Mouse (Mus musculus) Patski (cell line): ENCODE measurements around the gene Trim2. TPM values are rescaled to one million over a fixed set of nuclear protein-coding genes. Genes with fewer than 3 reads are reported as not detected.

Experiments used
- ATAC-seq: fragments of 100-300 bp; one replicate; pipeline ENCODE4 v1.8.0; 2021
- CTCF ChIA-PET: fragments of 350-600 bp; sonication (Branson Sonifier 250); formaldehyde crosslinking; loops from one replicate; lab custom pipeline; 2022; ENCODE audit warnings: inconsistent platforms; lab: Charles Lee
- POLR2A ChIA-PET: fragments of 350-600 bp; sonication (Branson Sonifier 250); formaldehyde crosslinking; loops from one replicate; lab custom pipeline; 2022; ENCODE audit warnings: antibody characterized with exemption, inconsistent platforms; lab: Charles Lee
- DNase-seq: peaks from one replicate; pipeline ENCODE4 v3.0.0-alpha.2; 2011; ENCODE audit warnings: low read depth, low spot score
- H3K27me3 ChIP-seq: fragments of 371-371 bp; one replicate; pipeline ENCODE4 v1.5.1; 2021
- CTCF ChIP-seq: fragments of 100-300 bp; IDR thresholded peaks from one replicate; pipeline ENCODE4 v1.5.1; 2021
- in situ Hi-C: fragments of 300-500 bp; cut with MboI; formaldehyde crosslinking; loops from 3 replicates; pipeline ENCODE4 v1.11.1; 2018; ENCODE audit warnings: low pct_unique_long_range_greater_than_20kb, mixed read lengths
- polyA plus RNA-seq: library from polyadenylated mRNA; unstranded; gene quantifications from one replicate; pipeline ENCODE4 v1.2.3, GENCODE M21; 2021

Trim2 gene
- polyA plus RNA-seq, 1 experiment from 2014 or later, result 30.7 TPM

DNA sequence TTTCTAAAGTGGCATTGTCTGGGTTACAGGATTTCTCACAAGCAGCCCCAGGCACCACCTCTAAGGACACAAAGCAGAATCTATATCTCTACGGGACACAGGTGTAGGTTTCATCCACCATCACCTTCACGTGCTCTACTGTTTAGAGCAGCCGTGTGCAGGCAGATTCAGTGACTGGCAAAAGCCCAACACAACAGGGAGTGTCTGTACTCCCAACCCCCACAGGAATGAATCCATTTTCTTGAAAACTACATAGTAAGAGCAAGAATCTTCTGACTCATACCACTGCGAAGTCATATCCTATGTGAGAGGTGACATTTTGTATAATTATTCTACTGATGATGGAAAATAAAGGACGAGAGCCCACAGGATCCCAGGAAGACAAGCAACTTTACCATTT lies 5.6 kb upstream of the Trim2 start:
- in situ Hi-C loops, result loop anchor here (5.0 to 10.0 kb wide), 2 partner anchors 395 to 468 kb away; partner anchors contain the start of gene Tlr2
- DNase-seq (no peak), ATAC-seq (no peak)
- H3K27me3 ChIP-seq, result no peaks in the 10 kb centered on the region
- TF ChIP-seq CTCF, result no peak
- CTCF ChIA-PET, result interaction anchor here (0.6 to 9.8 kb wide), 21 partner anchors 10 to 469 kb away, joined by 3 to 100 read pairs (median 5); partner anchors contain the start of gene Gm6525
- POLR2A ChIA-PET, result interaction anchor here (1.2 kb wide), 1 partner anchor 138 kb away, joined by 5 read pairs; the partner anchor contains the start of gene Gm6525

DNA sequence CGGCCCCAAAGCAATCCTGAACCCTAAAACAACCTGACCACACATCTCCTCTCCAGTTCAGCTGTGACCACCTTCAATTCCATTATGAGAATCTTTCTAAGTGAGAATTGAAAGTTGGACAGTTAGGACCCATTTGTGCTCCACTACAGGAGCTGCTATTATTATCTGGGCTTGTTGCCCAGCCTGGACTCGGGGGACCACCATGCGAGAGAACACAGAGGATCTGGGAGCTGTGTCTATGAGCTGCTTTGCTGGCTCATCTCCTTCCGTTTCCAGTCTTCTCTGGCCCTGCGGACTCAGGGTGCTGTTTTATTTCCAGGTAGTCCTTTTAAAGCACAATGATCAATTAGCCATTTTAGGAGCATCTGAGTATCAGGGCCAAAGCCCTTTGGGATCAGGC lies 839 bp upstream of the Trim2 start:
- in situ Hi-C loops, result no loop called here
- CTCF ChIA-PET, result interaction anchor here (1.7 kb wide), 1 partner anchor 129 kb away, joined by 5 read pairs; no protein-coding TSS in a partner anchor
- ATAC-seq, result no peak
- TF ChIP-seq CTCF, result no peak
- POLR2A ChIA-PET, result interaction anchor here (1.0 kb wide), 1 partner anchor 49 kb away, joined by 3 read pairs; no protein-coding TSS in a partner anchor
- no peaks in the 10 kb centered on the region for H3K27me3 ChIP-seq
- no peak for DNase-seq

GRCm38 (mm10) chr3:84305722-84306510 lies 761 bp downstream of the Trim2 start:
- no peak for DNase-seq
- H3K27me3 ChIP-seq, result no peaks in the 10 kb centered on the region
- in situ Hi-C loops, result no loop called here
- ATAC-seq, result no peak
- CTCF ChIA-PET, result interaction anchor here (0.9 to 1.7 kb wide), 4 partner anchors 127 to 239 kb away, joined by 3 to 5 read pairs (median 4); no protein-coding TSS in a partner anchor
- POLR2A ChIA-PET, result interaction anchor here (1.0 kb wide), 1 partner anchor 13 kb away, joined by 3 read pairs; no protein-coding TSS in a partner anchor
- TF ChIP-seq CTCF, result no peak

DNA sequence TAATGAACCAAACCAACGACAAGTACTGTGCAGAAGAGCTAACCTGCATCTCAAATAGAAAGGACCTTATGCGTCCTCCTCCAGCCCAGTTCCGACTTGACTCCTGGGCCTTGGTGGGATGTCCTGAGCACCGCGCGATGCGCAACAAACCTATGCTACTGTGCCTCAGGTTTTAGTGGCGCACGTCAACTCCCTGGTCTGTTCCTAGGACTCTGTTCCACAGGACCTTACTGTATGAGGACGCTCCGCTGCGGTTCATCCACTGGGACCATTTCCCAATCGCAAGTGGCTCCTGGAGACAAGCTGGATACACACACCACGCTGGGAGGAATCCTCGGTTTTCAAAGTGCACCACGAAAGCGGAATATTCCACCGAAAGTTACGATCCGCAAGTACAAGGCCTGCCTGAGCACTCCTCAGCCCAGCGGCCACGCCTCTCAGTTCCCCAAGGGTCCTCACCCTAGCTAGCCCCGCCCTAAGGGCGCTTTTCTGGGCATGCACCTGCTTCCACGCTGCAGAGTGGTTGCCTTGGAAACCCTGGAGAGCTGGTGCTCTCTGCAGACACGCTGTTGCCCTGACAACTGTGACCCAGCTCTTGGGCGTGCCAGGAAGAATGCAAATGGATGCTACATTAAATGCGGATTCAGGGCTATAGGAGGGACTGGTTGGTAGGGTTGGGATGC lies 1.5 kb downstream of the Trim2 start:
- DNase-seq (no peak), ATAC-seq (peak; percentile 10)
- H3K27me3 ChIP-seq, result no peaks in the 10 kb centered on the region
- in situ Hi-C loops, result no loop called here
- ChIA-PET POLR2A (interaction anchor here (1.0 kb wide), 1 partner anchor 12 kb away, joined by 3 read pairs; no protein-coding TSS in a partner anchor), CTCF (interaction anchor here (0.9 to 4.0 kb wide), 3 partner anchors 34 to 182 kb away, joined by 3 to 11 read pairs (median 3); no protein-coding TSS in a partner anchor)
- no peak for TF ChIP-seq CTCF

GRCm38 (mm10) chr3:84304339-84305009 lies 2.2 kb downstream of the Trim2 start:
- DNase-seq (no peak), ATAC-seq (no peak)
- no peaks in the 10 kb centered on the region for H3K27me3 ChIP-seq
- in situ Hi-C loops, result loop anchor here (5.0 kb wide), 2 partner anchors 37 to 127 kb away; no protein-coding TSS in a partner anchor
- POLR2A ChIA-PET, result interaction anchor here (0.6 kb wide), 1 partner anchor 129 kb away, joined by 5 read pairs; no protein-coding TSS in a partner anchor
- no peak for TF ChIP-seq CTCF
- CTCF ChIA-PET, result interaction anchor here (2.5 to 4.0 kb wide), 2 partner anchors 30 to 33 kb away, joined by 9 to 11 read pairs; no protein-coding TSS in a partner anchor

DNA sequence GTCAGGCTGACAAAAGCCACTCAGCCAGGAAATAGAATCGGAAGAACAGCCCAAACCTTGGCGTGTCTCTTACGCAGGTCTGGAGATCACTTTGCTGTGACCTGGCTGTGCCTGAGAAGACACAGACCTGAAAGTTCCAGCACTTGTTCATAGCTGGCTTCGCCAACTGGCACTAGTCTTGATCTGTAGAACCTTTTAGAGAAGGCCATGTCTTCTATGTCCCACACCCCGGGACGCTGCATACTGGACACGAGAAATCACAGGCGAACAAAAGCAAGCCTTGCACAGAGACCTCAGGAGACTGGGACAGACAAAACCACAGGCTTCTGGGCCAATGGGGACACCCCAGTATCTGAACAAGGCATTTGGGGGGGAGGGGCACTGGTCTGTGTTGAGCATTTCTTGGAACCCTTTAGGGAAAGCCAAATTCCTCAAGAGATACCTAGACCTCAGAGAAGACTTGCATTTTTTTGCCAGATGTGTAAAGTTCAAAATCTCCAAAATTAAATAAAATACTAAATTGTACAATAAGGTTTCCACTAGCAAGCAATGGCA lies 3.2 kb downstream of the Trim2 start:
- DNase-seq (no peak), ATAC-seq (no peak)
- no peak for TF ChIP-seq CTCF
- H3K27me3 ChIP-seq, result no peaks in the 10 kb centered on the region
- ChIA-PET CTCF (interaction anchor here (1.0 to 4.0 kb wide), 12 partner anchors 9 to 315 kb away, joined by 3 to 25 read pairs (median 8); no protein-coding TSS in a partner anchor), POLR2A (no interaction called here)
- in situ Hi-C loops, result loop anchor here (5.0 kb wide), 2 partner anchors 36 to 126 kb away; no protein-coding TSS in a partner anchor

DNA sequence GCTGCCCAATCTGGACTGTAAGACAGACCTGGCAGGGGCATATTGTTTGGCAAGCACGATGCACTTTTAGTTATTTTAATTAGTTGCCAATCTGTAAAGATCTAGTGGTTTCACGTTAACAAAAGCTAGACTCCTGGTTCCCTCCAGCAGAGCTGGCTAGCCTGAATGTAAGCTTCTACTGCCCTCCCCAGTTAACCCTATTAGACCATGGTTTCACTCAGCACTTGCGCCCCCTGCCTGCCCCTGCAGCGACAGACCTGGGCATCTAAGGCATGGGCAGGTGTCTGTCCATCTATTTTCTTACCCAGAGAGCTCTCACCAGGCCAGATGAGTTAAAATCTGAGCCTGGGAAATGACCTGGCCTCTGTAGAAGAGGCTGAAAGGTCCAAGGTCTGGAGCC lies 4.4 kb downstream of the Trim2 start:
- ChIA-PET CTCF (interaction anchor here (0.7 to 4.0 kb wide), 31 partner anchors 8 to 314 kb away, joined by 3 to 25 read pairs (median 6); partner anchors contain the start of gene Gm6525), POLR2A (interaction anchor here (0.7 to 1.5 kb wide), 2 partner anchors 116 to 127 kb away, joined by 3 to 10 read pairs; no protein-coding TSS in a partner anchor)
- peak; percentile 73 for ATAC-seq
- TF ChIP-seq CTCF, result peak; percentile 98
- H3K27me3 ChIP-seq, result no peaks in the 10 kb centered on the region
- DNase-seq, result no peak
- in situ Hi-C loops, result loop anchor here (5.0 kb wide), 2 partner anchors 35 to 125 kb away; no protein-coding TSS in a partner anchor

GRCm38 (mm10) chr3:84301674-84302073 lies 5.0 kb downstream of the Trim2 start:
- no peak for TF ChIP-seq CTCF
- POLR2A ChIA-PET, result interaction anchor here (1.5 kb wide), 1 partner anchor 127 kb away, joined by 10 read pairs; no protein-coding TSS in a partner anchor

DNA sequence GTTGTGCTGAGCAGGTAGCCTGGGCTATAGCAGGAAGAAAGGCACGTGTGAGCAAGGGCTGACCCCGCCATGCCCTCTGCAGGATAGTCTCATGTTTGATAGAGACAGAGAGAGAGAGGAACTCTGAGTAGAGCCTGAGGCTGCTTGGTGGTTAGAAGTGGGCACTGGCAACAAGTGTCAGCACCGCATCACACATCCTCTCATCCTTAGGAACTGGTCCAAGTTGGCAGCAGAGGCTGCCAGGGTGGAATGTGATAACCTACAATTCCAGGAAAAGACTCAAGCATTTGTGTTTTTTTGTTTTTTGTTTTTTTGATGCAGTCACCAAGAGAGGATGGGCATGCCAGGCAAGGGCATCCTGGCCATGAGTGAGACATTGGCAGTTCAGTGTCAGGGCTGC lies 8.5 kb downstream of the Trim2 start:
- ChIA-PET CTCF (no interaction called here), POLR2A (no interaction called here)
- no peaks in the 10 kb centered on the region for H3K27me3 ChIP-seq
- in situ Hi-C loops, result no loop called here
- peak; percentile 24 for TF ChIP-seq CTCF
- DNase-seq (no peak), ATAC-seq (no peak)

More at GRCm38 (mm10) chr3:84301674-84302073, 5.0 kb downstream of the Trim2 start:
- no peak for DNase-seq
- no peak for ATAC-seq
- CTCF ChIA-PET, result interaction anchor here (0.7 to 4.0 kb wide), 29 partner anchors 8 to 144 kb away, joined by 3 to 25 read pairs (median 6); partner anchors contain the start of gene Gm6525
- in situ Hi-C loops, result loop anchor here (5.0 kb wide), 2 partner anchors 34 to 124 kb away; no protein-coding TSS in a partner anchor
- H3K27me3 ChIP-seq, result no peaks in the 10 kb centered on the region
